Mouse (Mus musculus): ENCODE measurements around the gene Creb3l2.

- no peak for TF ChIP-seq CTCF (IDR thresholded peaks at IDR 0.05; ENCODE audit: low read depth, low read length)
- no peak for TF ChIP-seq POLR2A (IDR thresholded peaks at IDR 0.05; ENCODE audit: insufficient read depth, low read length)
These were observed 9.7 kb upstream of the Creb3l2 start for GRCm38 (mm10) chr6:37451664-37452063.
